Mouse (Mus musculus): ENCODE data around the gene Cldn3. TPM values are rescaled to one million over a fixed set of nuclear protein-coding genes. Genes with fewer than 3 reads are reported as not detected.

The Cldn3 gene
- polyA plus RNA-seq, 1 experiment = 26.7 TPM

DNA sequence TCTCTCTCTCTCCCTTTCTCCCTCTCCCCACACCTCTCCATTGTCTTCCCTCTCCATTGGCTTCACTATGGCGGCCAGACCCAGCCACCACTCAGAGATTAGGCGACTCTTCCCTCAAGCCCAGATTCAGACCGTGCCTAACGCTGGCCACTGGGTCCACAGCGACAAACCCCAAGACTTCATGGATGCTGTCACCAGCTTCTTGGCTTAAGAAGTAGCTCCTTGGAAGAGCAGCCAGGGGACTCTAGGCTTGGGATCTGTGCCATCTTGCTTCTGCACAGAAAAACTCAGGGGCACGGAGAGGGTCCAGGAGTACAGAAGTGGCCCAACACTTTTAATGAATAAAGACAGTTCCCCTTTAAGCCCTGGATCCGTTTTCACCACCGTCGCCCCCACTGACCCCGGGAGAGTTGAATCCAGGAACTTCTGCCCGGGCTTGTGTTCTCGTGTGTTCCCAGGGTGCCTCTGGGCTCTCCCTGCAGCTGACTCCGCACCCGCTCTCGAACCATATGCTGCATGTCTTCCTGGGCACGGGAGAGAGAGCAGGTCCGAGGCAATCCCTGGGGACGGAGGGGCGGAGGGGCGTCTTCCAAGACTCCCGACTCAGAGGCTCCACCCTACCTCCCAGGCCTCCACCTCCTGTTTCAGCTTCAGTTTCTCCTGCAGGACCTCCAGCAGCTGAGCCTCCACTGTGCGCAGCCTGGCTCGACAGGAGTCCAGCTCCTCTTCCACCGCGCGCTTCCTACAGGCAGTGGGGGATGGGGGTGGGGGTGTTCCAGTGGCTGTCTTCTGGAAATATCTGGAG is 26.0 kb downstream of the Cldn3 start:
- DNase-seq = no peak
- 51% methylated on average over 26 of the region's 26 CpGs for WGBS

DNA sequence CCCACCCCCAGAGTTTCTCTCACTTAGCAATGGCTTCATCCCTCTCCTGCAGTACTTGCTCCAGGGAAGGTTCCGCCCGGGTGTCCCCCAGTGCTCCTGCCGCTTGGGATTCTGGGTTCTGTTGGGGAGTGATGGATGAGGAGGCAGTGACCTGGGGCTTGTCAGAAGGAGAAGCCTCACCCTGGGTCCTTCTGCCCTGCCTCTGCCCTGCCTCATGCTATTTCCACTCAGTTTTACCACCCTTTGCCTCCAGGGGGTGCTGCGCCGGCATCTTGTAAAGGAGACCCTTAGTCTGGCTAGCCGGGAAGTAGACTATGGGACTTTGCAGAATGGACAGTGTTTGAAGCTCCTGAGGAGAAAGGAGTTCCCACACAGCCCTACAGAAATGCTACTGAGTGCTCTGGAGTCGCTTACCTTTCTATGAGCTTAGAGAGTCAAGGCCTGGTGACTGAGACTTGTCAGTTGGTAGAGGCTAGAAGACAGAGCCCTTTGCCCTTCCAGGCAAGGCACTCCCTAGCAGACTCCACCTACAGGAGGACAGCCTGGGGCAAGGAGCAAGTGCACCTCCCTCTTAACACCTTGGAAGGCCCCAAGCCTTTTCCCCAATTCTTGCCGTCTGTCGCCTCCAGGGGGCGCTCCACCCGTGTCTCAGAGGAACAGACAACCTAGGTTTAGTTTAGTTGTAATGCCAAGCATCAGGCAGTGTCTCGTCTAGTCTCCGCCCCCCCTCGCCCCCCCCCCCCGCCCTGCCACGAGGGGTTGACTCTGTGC is 26.8 kb downstream of the Cldn3 start:
- H3K27ac ChIP-seq (ENCODE audit: insufficient read depth, low read depth, low read length) = peak overlapping the region; percentile 40; the same call in 1 of the 2 replicates
- TF ChIP-seq CTCF (conservative IDR thresholded peaks at IDR 0.05; ENCODE audit: insufficient read depth, insufficient read length, low read depth, low read length) (peak; percentile 74), POLR2A (IDR thresholded peaks at IDR 0.05; ENCODE audit: low read depth, low read length) (no peak)
- H3K27me3 ChIP-seq (replicated peaks; ENCODE audit: control insufficient read depth, insufficient read depth, low read length) = no peaks in the 10 kb centered on the region
- H3K36me3 ChIP-seq (ENCODE audit: control insufficient read depth, insufficient read depth, low read length) = no peaks in the 10 kb centered on the region
- peak overlapping the region; percentile 9; the same call in 1 of the 2 replicates for H3K4me3 ChIP-seq (ENCODE audit: insufficient read depth, low read depth, low read length)
- H3K4me1 ChIP-seq (ENCODE audit: control insufficient read depth, insufficient read depth, low read length) = peaks cover 9% of the 10 kb centered on the region; the same call in 1 of the 2 replicates
- peak; percentile 91 for DNase-seq
- 9% methylated on average over 16 of the region's 16 CpGs for WGBS

More for the DNA sequence above, 26.0 kb downstream of the Cldn3 start:
- H3K27me3 ChIP-seq (replicated peaks; ENCODE audit: control insufficient read depth, insufficient read depth, low read length) = no peaks in the 10 kb centered on the region
- no peaks in the 10 kb centered on the region for H3K36me3 ChIP-seq (ENCODE audit: control insufficient read depth, insufficient read depth, low read length)
- TF ChIP-seq CTCF (conservative IDR thresholded peaks at IDR 0.05; ENCODE audit: insufficient read depth, insufficient read length, low read depth, low read length) = no peak
- no peak for TF ChIP-seq POLR2A (IDR thresholded peaks at IDR 0.05; ENCODE audit: low read depth, low read length)
- peaks cover 9% of the 10 kb centered on the region; the same call in 1 of the 2 replicates for H3K4me1 ChIP-seq (ENCODE audit: control insufficient read depth, insufficient read depth, low read length)
- no peak overlapping the region; the same call in 1 of the 2 replicates for H3K27ac ChIP-seq (ENCODE audit: insufficient read depth, low read depth, low read length)
- peak overlapping the region; percentile 9 for H3K4me3 ChIP-seq (ENCODE audit: insufficient read depth, low read depth, low read length)

DNA sequence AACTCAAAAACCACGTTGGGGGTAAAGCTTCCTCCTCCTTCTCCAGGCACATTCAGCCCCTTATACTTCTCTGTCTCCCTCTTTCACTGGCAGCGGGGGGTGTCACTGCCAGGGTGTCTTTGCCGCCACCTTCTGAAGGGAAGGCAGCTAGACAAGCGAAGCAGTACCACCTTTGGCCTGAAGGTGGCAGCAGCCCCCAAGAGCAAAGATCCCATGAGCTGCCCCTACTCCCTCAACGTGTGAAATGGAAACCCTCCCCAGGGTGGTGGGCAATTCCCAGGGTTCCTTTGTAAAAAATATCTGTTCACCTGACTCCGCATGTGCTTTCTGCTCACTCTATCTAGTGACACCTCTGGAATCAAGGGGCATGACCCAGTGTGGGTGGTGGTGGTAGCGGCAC is 29.5 kb downstream of the Cldn3 start:
- 9% methylated on average over 7 of the region's 7 CpGs for WGBS
- no peak overlapping the region for H3K4me3 ChIP-seq (ENCODE audit: insufficient read depth, low read depth, low read length)
- H3K4me1 ChIP-seq (ENCODE audit: control insufficient read depth, insufficient read depth, low read length) = peaks cover 5% of the 10 kb centered on the region; the same call in 1 of the 2 replicates
- DNase-seq = peak; percentile 86
- H3K27me3 ChIP-seq (replicated peaks; ENCODE audit: control insufficient read depth, insufficient read depth, low read length) = no peaks in the 10 kb centered on the region
- TF ChIP-seq POLR2A (IDR thresholded peaks at IDR 0.05; ENCODE audit: low read depth, low read length) = no peak
- peak; percentile 95 for TF ChIP-seq CTCF (conservative IDR thresholded peaks at IDR 0.05; ENCODE audit: insufficient read depth, insufficient read length, low read depth, low read length)
- no peak overlapping the region for H3K27ac ChIP-seq (ENCODE audit: insufficient read depth, low read depth, low read length)
- no peaks in the 10 kb centered on the region for H3K36me3 ChIP-seq (ENCODE audit: control insufficient read depth, insufficient read depth, low read length)

DNA sequence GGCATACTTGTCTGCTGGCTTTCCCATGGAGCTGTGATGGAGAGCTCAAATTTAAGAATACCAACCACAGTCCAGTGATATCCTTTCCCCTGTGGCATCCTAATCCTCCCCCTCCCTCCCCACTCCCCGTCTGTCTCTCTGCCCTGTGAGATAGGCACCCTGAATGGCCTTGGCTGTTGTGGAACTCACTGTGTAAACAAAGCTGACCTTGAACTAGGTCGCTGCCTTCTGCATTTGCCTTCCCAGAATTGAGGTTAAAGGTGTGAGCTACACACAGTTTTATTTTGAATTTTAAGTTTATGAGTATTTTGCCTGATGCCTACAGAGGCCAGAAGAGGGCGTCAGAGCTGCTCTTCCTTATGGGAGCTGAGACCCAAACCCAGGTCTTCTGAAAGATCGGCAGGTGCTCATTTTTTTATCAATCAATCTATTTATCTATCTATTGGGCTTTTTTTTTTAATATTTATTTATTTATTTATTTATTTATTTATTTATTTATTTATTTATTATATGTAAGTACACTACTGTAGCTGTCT is 30.3 kb downstream of the Cldn3 start:
- DNase-seq = peak; percentile 46
- Histone ChIP-seq H3K36me3 (ENCODE audit: control insufficient read depth, insufficient read depth, low read length) (no peaks in the 10 kb centered on the region), H3K4me1 (ENCODE audit: control insufficient read depth, insufficient read depth, low read length) (peaks cover 1% of the 10 kb centered on the region; the same call in 1 of the 2 replicates), H3K27me3 (replicated peaks; ENCODE audit: control insufficient read depth, insufficient read depth, low read length) (no peaks in the 10 kb centered on the region), H3K27ac (ENCODE audit: insufficient read depth, low read depth, low read length) (no peak overlapping the region), H3K4me3 (ENCODE audit: insufficient read depth, low read depth, low read length) (no peak overlapping the region)
- 43% methylated on average over 4 of the region's 4 CpGs for WGBS
- TF ChIP-seq POLR2A (IDR thresholded peaks at IDR 0.05; ENCODE audit: low read depth, low read length) (no peak), CTCF (conservative IDR thresholded peaks at IDR 0.05; ENCODE audit: insufficient read depth, insufficient read length, low read depth, low read length) (peak; percentile 30; the same call in 1 of the 2 replicates)

DNA sequence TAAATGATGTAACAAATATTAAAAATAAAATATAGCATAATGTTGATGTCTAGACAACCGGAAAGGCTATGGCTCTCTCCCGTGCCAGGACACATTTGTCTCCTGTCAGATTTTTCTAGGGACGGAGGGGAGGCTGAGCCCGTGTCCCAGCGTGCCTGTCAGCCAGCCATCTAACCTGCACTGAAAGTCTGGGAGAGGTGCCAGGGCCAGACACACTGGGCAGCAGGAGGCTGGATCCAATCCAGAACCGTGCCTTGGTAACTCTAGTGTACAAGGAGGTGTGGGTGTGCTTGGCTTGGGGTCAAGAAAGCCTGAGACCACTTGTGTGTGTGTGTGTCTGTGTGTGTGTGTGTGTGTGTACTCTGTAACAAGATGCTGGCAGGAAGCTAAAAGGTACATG is 35.8 kb downstream of the Cldn3 start:
- no peak overlapping the region for H3K27ac ChIP-seq (ENCODE audit: insufficient read depth, low read depth, low read length)

DNA sequence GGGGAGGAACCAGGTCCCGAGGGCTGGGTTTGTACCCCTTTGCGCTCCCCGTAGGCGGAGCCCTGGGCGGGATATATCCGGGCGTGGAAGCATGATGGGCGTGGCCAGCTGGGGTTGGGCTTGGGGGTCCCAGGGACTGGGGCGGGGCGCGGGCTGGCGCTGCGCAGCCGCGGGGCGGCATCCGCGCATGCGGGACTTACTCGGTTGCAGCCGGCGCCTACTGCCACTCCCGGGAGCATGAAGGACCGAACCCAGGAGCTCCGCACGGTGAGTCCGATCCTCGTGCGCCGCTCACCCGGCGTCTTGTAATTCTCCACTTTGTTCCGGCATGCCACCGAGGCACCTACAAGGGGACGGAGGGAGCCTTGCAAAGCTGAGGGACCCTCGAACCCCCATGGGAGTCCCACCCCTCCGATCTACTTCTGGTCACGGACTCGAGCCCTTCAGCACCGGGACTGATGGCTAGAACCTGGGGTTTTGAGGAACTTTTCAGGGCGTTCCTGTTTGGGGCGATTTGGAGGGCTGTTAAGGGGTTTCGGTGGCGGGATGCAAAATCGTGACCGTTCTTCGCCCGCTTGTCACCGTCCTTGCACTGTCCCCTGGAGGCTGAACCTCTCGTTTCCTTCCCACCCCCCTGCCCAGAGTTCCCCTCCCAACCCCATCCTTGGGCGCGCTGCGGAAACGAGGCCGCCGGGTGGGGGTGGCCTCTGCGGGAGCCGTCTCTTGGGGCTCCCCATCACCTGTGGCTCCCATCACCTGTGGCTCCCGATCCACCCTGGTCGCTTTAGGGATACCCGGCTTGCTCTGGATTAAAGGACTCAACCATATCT is 37.5 kb downstream of the Cldn3 start, which contains the start of gene Stx1a:
TSS of gene Stx1a (plus strand) at position 139 of the 830 bp plus-strand sequence.
- Histone ChIP-seq H3K36me3 (ENCODE audit: control insufficient read depth, insufficient read depth, low read length) (no peaks in the 10 kb centered on the region), H3K4me1 (ENCODE audit: control insufficient read depth, insufficient read depth, low read length) (peaks cover 13% of the 10 kb centered on the region; the same call in 1 of the 2 replicates), H3K27ac (ENCODE audit: insufficient read depth, low read depth, low read length) (no peak within 1 kb of the TSS), H3K4me3 (ENCODE audit: insufficient read depth, low read depth, low read length) (peak within 1 kb of the TSS; percentile 57), H3K27me3 (replicated peaks; ENCODE audit: control insufficient read depth, insufficient read depth, low read length) (no peaks in the 10 kb centered on the region)
- TF ChIP-seq CTCF (conservative IDR thresholded peaks at IDR 0.05; ENCODE audit: insufficient read depth, insufficient read length, low read depth, low read length) (no peak), POLR2A (IDR thresholded peaks at IDR 0.05; ENCODE audit: low read depth, low read length) (no peak)
- WGBS = 1% methylated on average over 61 of the region's 61 CpGs
- DNase-seq = peak; percentile 87

More for the DNA sequence above, 35.8 kb downstream of the Cldn3 start:
- H3K36me3 ChIP-seq (ENCODE audit: control insufficient read depth, insufficient read depth, low read length) = no peaks in the 10 kb centered on the region
- H3K27me3 ChIP-seq (replicated peaks; ENCODE audit: control insufficient read depth, insufficient read depth, low read length) = no peaks in the 10 kb centered on the region
- no peak for TF ChIP-seq POLR2A (IDR thresholded peaks at IDR 0.05; ENCODE audit: low read depth, low read length)
- TF ChIP-seq CTCF (conservative IDR thresholded peaks at IDR 0.05; ENCODE audit: insufficient read depth, insufficient read length, low read depth, low read length) = no peak
- H3K4me1 ChIP-seq (ENCODE audit: control insufficient read depth, insufficient read depth, low read length) = peaks cover 13% of the 10 kb centered on the region; the same call in 1 of the 2 replicates
- WGBS = 4% methylated on average over 6 of the region's 6 CpGs
- peak; percentile 95 for DNase-seq
- H3K4me3 ChIP-seq (ENCODE audit: insufficient read depth, low read depth, low read length) = no peak overlapping the region

Measured in kidney, adult 2 months (tissue).